Mouse (Mus musculus) hindbrain, embryonic 11.5 days (tissue): ENCODE data around the gene Rab6a. TPM values are rescaled to one million over a fixed set of nuclear protein-coding genes. Genes with fewer than 3 reads are reported as not detected.
"Not testable (repeated sequence)": the region's sequence is repeated elsewhere in the genome, so short reads cannot be mapped to it uniquely, and the experiment has no call there.

Experiments used
- ATAC-seq: fragments of 200-750 bp; cut with Nextera tagmentation; 2 replicates; pipeline ENCODE4 v1.8.0; 2017; ENCODE audit warnings: mild to moderate bottlenecking, moderate TSS enrichment, moderate library complexity; ENCODE audit not compliant: low FRiP score
- DNase-seq: peaks from one replicate; pipeline ENCODE4 v3.0.0-alpha.2; 2015; ENCODE audit warnings: low spot score
- H3K27ac ChIP-seq: fragments of 300-500 bp; sonication (generic); 2 replicates; pipeline ENCODE4 v1.5.1; 2014; ENCODE audit warnings: mild to moderate bottlenecking, low read depth, low read length
- H3K27me3 ChIP-seq: fragments of 300-500 bp; sonication (generic); 2 replicates; pipeline ENCODE4 v1.6.1; 2014; ENCODE audit warnings: mild to moderate bottlenecking, low read length, moderate library complexity, mixed read lengths; ENCODE audit not compliant: control insufficient read depth, insufficient read depth
- H3K36me3 ChIP-seq: fragments of 300-500 bp; sonication (generic); 2 replicates; pipeline ENCODE4 v1.6.1; 2014; ENCODE audit warnings: mild to moderate bottlenecking, low read length, moderate library complexity, mixed read lengths; ENCODE audit not compliant: control insufficient read depth, insufficient read depth
- H3K4me1 ChIP-seq: fragments of 300-500 bp; sonication (generic); replicated peaks from 2 replicates; pipeline ENCODE4 v1.6.1; 2014; ENCODE audit warnings: low read length, mixed read lengths; ENCODE audit not compliant: control insufficient read depth, insufficient read depth
- H3K4me2 ChIP-seq: fragments of 300-500 bp; sonication (generic); replicated peaks from 2 replicates; pipeline ENCODE4 v1.6.1; 2014; ENCODE audit warnings: mild to moderate bottlenecking, low read depth, low read length
- H3K4me3 ChIP-seq: fragments of 300-500 bp; sonication (generic); 2 replicates; pipeline ENCODE4 v1.5.1; 2014; ENCODE audit warnings: low read depth, low read length
- H3K9ac ChIP-seq: fragments of 300-500 bp; sonication (generic); 2 replicates; pipeline ENCODE4 v1.6.1; 2014; ENCODE audit warnings: low read depth, low read length
- H3K9me3 ChIP-seq: fragments of 300-500 bp; sonication (generic); 2 replicates; pipeline ENCODE4 v1.6.1; 2016; ENCODE audit warnings: low read length; ENCODE audit not compliant: control insufficient read depth
- WGBS: fragments of 180-500 bp; shearing (Covaris S2); extraction: QIAGEN DNeasy Blood & Tissue Kit; methylation state at CpG from one replicate; pipeline ENCODE4 v1.1.7; 2014; 5-methylcytosine and 5-hydroxymethylcytosine counted together
- polyA plus RNA-seq: library from polyadenylated mRNA; unstranded; fragments of >200 nt; fragmentation: Nextera tagmentation; extraction: Ambion mirVana; gene quantifications from 2 replicates; pipeline ENCODE4 v1.2.1, GENCODE M21; 2014

The Rab6a gene
- polyA plus RNA-seq = 192 and 212 TPM in 2 replicates

- Histone ChIP-seq H3K4me3 (peak within 1 kb of the TSS; percentile 82), H3K4me1 (0 out of 2 replicates have a peak, but pooled peaks cover 2% of the 10 kb centered on the region), H3K27me3 (no peaks in the 10 kb centered on the region), H3K27ac (peak within 1 kb of the TSS; percentile 99), H3K9me3 (no peaks in the 10 kb centered on the region), H3K4me2 (peak within 1 kb of the TSS; percentile 67), H3K9ac (peak within 1 kb of the TSS; percentile 99), H3K36me3 (no peaks in the 10 kb centered on the region)
- WGBS = under 1% methylated on average over 102 of the region's 105 CpGs
- DNase-seq = peak; percentile 99
- peak; percentile 97 for ATAC-seq
Measured at GRCm38 (mm10) chr7:100607214-100608129, at the start of gene Rab6a. Rab6a (plus strand) TSS chr7:100607410.

- no peaks in the 10 kb centered on the region for H3K36me3 ChIP-seq
- no peaks in the 10 kb centered on the region for H3K9me3 ChIP-seq
- no peak for DNase-seq
- H3K9ac ChIP-seq = no peak overlapping the region
- no peak overlapping the region for H3K4me3 ChIP-seq
- no peaks in the 10 kb centered on the region for H3K27me3 ChIP-seq
- 82% methylated on average over 4 of the region's 4 CpGs for WGBS
- ATAC-seq = no peak
- no peaks in the 10 kb centered on the region for H3K4me1 ChIP-seq
- no peak overlapping the region for H3K27ac ChIP-seq
- H3K4me2 ChIP-seq = no peak overlapping the region
Measured at GRCm38 (mm10) chr7:100559331-100559730, 47.9 kb upstream of the Rab6a start.

GRCm38 (mm10) chr7:100561861-100562587 is 45.2 kb upstream of the Rab6a start:
- WGBS = 76% methylated on average over 11 of the region's 11 CpGs
- no peaks in the 10 kb centered on the region for H3K9me3 ChIP-seq
- H3K36me3 ChIP-seq = no peaks in the 10 kb centered on the region
- no peak overlapping the region for H3K4me2 ChIP-seq
- no peak for DNase-seq
- no peaks in the 10 kb centered on the region for H3K27me3 ChIP-seq
- H3K4me1 ChIP-seq = no peaks in the 10 kb centered on the region
- peak overlapping the region; percentile 60; the same call in 1 of the 2 replicates for H3K27ac ChIP-seq
- H3K4me3 ChIP-seq = no peak overlapping the region
- no peak for ATAC-seq
- H3K9ac ChIP-seq = no peak overlapping the region

GRCm38 (mm10) chr7:100567238-100567637 is 40.0 kb upstream of the Rab6a start:
- 73% methylated on average over 5 of the region's 5 CpGs for WGBS
- not testable (repeated sequence) for H3K9ac ChIP-seq, H3K27ac ChIP-seq, H3K4me1 ChIP-seq, H3K9me3 ChIP-seq, H3K4me2 ChIP-seq, ATAC-seq, DNase-seq, H3K27me3 ChIP-seq, H3K36me3 ChIP-seq, H3K4me3 ChIP-seq

GRCm38 (mm10) chr7:100569907-100570306 is 37.3 kb upstream of the Rab6a start:
- Histone ChIP-seq H3K27me3 (no peaks in the 10 kb centered on the region), H3K4me2 (no peak overlapping the region), H3K4me1 (no peaks in the 10 kb centered on the region), H3K4me3 (no peak overlapping the region), H3K36me3 (no peaks in the 10 kb centered on the region), H3K9me3 (no peaks in the 10 kb centered on the region), H3K9ac (no peak overlapping the region), H3K27ac (no peak overlapping the region)
- ATAC-seq (no peak), DNase-seq (no peak)

- H3K9me3 ChIP-seq = no peaks in the 10 kb centered on the region
Measured at GRCm38 (mm10) chr7:100570930-100571715, 36.1 kb upstream of the Rab6a start.

GRCm38 (mm10) chr7:100572061-100572460 is 35.1 kb upstream of the Rab6a start:
- Histone ChIP-seq H3K36me3 (no peaks in the 10 kb centered on the region), H3K4me1 (no peaks in the 10 kb centered on the region), H3K4me3 (no peak overlapping the region), H3K27ac (no peak overlapping the region), H3K9me3 (no peaks in the 10 kb centered on the region), H3K4me2 (no peak overlapping the region), H3K27me3 (no peaks in the 10 kb centered on the region), H3K9ac (no peak overlapping the region)
- WGBS = 88% methylated on average over 4 of the region's 4 CpGs
- ATAC-seq (no peak), DNase-seq (no peak)

More at GRCm38 (mm10) chr7:100570930-100571715, 36.1 kb upstream of the Rab6a start:
- Histone ChIP-seq H3K27ac (no peak overlapping the region), H3K4me2 (no peak overlapping the region), H3K27me3 (no peaks in the 10 kb centered on the region), H3K9ac (no peak overlapping the region), H3K36me3 (no peaks in the 10 kb centered on the region), H3K4me3 (no peak overlapping the region), H3K4me1 (no peaks in the 10 kb centered on the region)
- DNase-seq (no peak), ATAC-seq (no peak)
- WGBS = 86% methylated on average over 3 of the region's 3 CpGs

- no peaks in the 10 kb centered on the region for H3K4me1 ChIP-seq
- ATAC-seq (no peak), DNase-seq (no peak)
- H3K4me2 ChIP-seq = no peak overlapping the region
- H3K4me3 ChIP-seq = no peak overlapping the region
- 83% methylated on average over 4 of the region's 4 CpGs for WGBS
- H3K9ac ChIP-seq = no peak overlapping the region
- H3K9me3 ChIP-seq = no peaks in the 10 kb centered on the region
- no peaks in the 10 kb centered on the region for H3K36me3 ChIP-seq
- no peaks in the 10 kb centered on the region for H3K27me3 ChIP-seq
- no peak overlapping the region for H3K27ac ChIP-seq
Measured at GRCm38 (mm10) chr7:100572704-100573103, 34.5 kb upstream of the Rab6a start.
